Mouse (Mus musculus) midbrain, embryonic 11.5 days (tissue): ENCODE results near the gene Cxcr5. TPM values are rescaled to one million over a fixed set of nuclear protein-coding genes. Genes with fewer than 3 reads are reported as not detected.

Source experiments
- ATAC-seq: fragments of 200-750 bp; cut with Nextera tagmentation; 2 replicates; pipeline ENCODE4 v1.8.0; 2017; ENCODE audit warnings: moderate TSS enrichment, moderate library complexity; ENCODE audit not compliant: low FRiP score
- DNase-seq: peaks from one replicate; pipeline ENCODE4 v3.0.0; 2015; ENCODE audit warnings: low spot score; ENCODE audit errors: missing footprints
- H3K27ac ChIP-seq: fragments of 300-500 bp; sonication (generic); 2 replicates; pipeline ENCODE4 v1.5.1; 2014; ENCODE audit warnings: low read depth, low read length
- H3K27me3 ChIP-seq: fragments of 300-500 bp; sonication (generic); 2 replicates; pipeline ENCODE4 v1.6.1; 2014; ENCODE audit warnings: mild to moderate bottlenecking, low read length, moderate library complexity, mixed read lengths; ENCODE audit not compliant: control insufficient read depth, insufficient read depth
- H3K36me3 ChIP-seq: fragments of 300-500 bp; sonication (generic); 2 replicates; pipeline ENCODE4 v1.6.1; 2014; ENCODE audit warnings: mild to moderate bottlenecking, low read length, moderate library complexity, mixed read lengths; ENCODE audit not compliant: control insufficient read depth, insufficient read depth
- H3K4me1 ChIP-seq: fragments of 300-500 bp; sonication (generic); 2 replicates; pipeline ENCODE4 v1.6.1; 2014; ENCODE audit warnings: low read length; ENCODE audit not compliant: control insufficient read depth, insufficient read depth
- H3K4me2 ChIP-seq: fragments of 300-500 bp; sonication (generic); 2 replicates; pipeline ENCODE4 v1.6.1; 2014; ENCODE audit warnings: mild to moderate bottlenecking, moderate library complexity
- H3K4me3 ChIP-seq: fragments of 300-500 bp; sonication (generic); 2 replicates; pipeline ENCODE4 v1.5.1; 2014; ENCODE audit warnings: low read depth, low read length
- H3K9ac ChIP-seq: fragments of 300-500 bp; sonication (generic); 2 replicates; pipeline ENCODE4 v1.6.1; 2014; ENCODE audit warnings: low read length
- H3K9me3 ChIP-seq: fragments of 300-500 bp; sonication (generic); 2 replicates; pipeline ENCODE4 v1.6.1; 2016; ENCODE audit warnings: low read length; ENCODE audit not compliant: control insufficient read depth
- WGBS: fragments of 180-500 bp; shearing (Covaris S2); extraction: QIAGEN DNeasy Blood & Tissue Kit; methylation state at CpG from one replicate; pipeline ENCODE4 v1.1.7; 2014; 5-methylcytosine and 5-hydroxymethylcytosine counted together
- polyA plus RNA-seq: library from polyadenylated mRNA; unstranded; fragments of >200 nt; fragmentation: Nextera tagmentation; extraction: Ambion mirVana; gene quantifications from 2 replicates; pipeline ENCODE4 v1.2.1, GENCODE M21; 2014

Cxcr5 gene
- polyA plus RNA-seq, 1 experiment from 2014 or later = 0.10 TPM

- Histone ChIP-seq H3K27me3 (no peaks in the 10 kb centered on the region; the same call in 1 of the 2 replicates), H3K27ac (no peak overlapping the region), H3K36me3 (peaks cover 18% of the 10 kb centered on the region), H3K9me3 (no peaks in the 10 kb centered on the region), H3K4me2 (peak overlapping the region; percentile 47), H3K4me1 (peaks cover 6% of the 10 kb centered on the region), H3K4me3 (no peak overlapping the region), H3K9ac (no peak overlapping the region)
- DNase-seq (no peak), ATAC-seq (peak; percentile 25; the same call in 1 of the 2 replicates)
- 35% methylated on average over 9 of the region's 9 CpGs for WGBS
Measured at GRCm38 (mm10) chr9:44510355-44510871, 51.3 kb downstream of the Cxcr5 start.

DNA sequence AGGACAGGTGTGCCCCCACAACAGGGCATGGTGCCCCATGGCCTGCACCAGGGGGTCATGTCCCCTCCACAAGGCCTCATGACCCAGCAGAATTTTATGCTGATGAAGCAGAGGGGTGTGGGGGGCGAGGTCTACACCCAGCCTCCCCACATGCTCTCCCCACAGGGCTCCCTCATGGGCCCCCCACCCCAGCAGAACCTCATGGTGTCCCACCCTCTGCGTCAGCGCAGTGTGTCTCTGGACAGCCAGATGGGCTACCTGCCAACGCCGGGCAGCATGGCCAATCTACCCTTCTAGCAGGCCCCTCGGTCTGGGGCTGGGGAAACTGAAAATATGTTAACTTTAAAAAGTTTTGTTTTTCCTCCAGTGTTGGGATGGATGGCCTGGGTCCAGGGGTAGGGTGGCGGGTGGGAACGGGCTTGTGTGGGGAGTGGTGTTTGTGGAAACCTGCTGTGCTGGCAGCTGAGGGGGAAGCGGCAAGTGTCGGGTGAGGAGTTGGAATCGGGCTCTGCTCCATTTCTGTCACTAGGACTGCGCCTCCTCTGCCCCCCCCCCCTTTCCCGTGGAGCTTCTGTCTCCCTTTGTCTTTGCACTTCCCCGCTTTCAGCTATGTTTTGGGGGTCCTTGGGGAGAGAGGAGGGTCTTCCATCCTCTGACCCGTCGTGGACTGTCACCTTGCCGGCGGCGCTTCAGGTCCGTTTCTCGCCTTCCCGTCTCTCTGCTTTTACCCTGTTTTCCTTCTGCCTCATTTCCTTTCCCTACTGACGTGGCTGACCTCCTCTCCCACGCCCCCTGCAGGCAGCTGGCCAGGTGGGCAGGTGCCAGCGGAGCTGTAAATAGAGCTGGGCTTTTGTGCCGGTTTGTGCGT, 52.0 kb downstream of the Cxcr5 start:
- DNase-seq (peak; percentile 96), ATAC-seq (peak; percentile 57)
- H3K9ac ChIP-seq = peak overlapping the region; percentile 36
- H3K27me3 ChIP-seq = no peaks in the 10 kb centered on the region; the same call in 1 of the 2 replicates
- peak overlapping the region; percentile 27 for H3K4me3 ChIP-seq
- H3K9me3 ChIP-seq = no peaks in the 10 kb centered on the region
- H3K4me1 ChIP-seq = peaks cover 6% of the 10 kb centered on the region
- peaks cover 18% of the 10 kb centered on the region for H3K36me3 ChIP-seq
- no peak overlapping the region for H3K27ac ChIP-seq
- WGBS = 13% methylated on average over 27 of the region's 27 CpGs
- H3K4me2 ChIP-seq = peak overlapping the region; percentile 47

- no peak overlapping the region for H3K4me3 ChIP-seq
- no peak for ATAC-seq
- no peaks in the 10 kb centered on the region for H3K9me3 ChIP-seq
Measured at GRCm38 (mm10) chr9:44508721-44509486, 52.8 kb downstream of the Cxcr5 start.

DNA sequence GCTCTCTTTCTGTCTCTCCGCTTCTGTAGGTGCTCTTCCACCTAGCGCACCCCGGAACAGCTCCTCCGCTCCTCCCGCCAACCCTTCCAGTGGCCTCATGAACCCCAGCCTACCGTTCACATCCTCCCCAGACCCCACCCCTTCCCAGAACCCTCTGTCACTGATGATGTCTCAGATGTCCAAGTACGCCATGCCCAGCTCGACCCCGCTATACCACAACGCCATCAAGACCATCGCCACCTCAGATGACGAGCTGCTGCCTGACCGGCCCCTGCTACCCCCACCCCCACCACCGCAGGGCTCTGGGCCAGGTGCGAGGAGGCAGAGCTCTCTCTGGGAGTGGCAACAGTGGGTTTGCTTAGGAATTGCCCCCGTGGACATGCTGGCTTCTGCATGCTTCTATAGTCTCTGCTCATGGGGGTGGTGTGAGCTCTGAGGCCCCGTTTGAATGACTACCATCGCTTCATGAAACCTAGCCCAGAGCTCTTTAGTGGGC, 53.5 kb downstream of the Cxcr5 start:
- Histone ChIP-seq H3K27ac (no peak overlapping the region), H3K4me1 (peaks cover 6% of the 10 kb centered on the region), H3K27me3 (no peaks in the 10 kb centered on the region; the same call in 1 of the 2 replicates), H3K9me3 (no peaks in the 10 kb centered on the region), H3K4me3 (no peak overlapping the region), H3K4me2 (no peak overlapping the region), H3K36me3 (peaks cover 18% of the 10 kb centered on the region), H3K9ac (no peak overlapping the region)
- WGBS = 90% methylated on average over 18 of the region's 18 CpGs
- no peak for DNase-seq
- ATAC-seq = no peak

More at GRCm38 (mm10) chr9:44508721-44509486, 52.8 kb downstream of the Cxcr5 start:
- no peak for DNase-seq
- Histone ChIP-seq H3K4me2 (no peak overlapping the region), H3K9ac (peak overlapping the region; percentile 36; the same call in 1 of the 2 replicates), H3K4me1 (peaks cover 6% of the 10 kb centered on the region), H3K27me3 (no peaks in the 10 kb centered on the region; the same call in 1 of the 2 replicates), H3K36me3 (peaks cover 18% of the 10 kb centered on the region), H3K27ac (no peak overlapping the region)
- 83% methylated on average over 19 of the region's 19 CpGs for WGBS

GRCm38 (mm10) chr9:44507345-44507744, 54.3 kb downstream of the Cxcr5 start:
- H3K4me2 ChIP-seq = no peak overlapping the region
- no peaks in the 10 kb centered on the region; the same call in 1 of the 2 replicates for H3K27me3 ChIP-seq
- H3K9ac ChIP-seq = no peak overlapping the region
- no peaks in the 10 kb centered on the region for H3K9me3 ChIP-seq
- H3K4me1 ChIP-seq = peaks cover 6% of the 10 kb centered on the region
- WGBS = 87% methylated on average over 6 of the region's 6 CpGs
- no peak for DNase-seq
- H3K4me3 ChIP-seq = no peak overlapping the region
- peaks cover 18% of the 10 kb centered on the region for H3K36me3 ChIP-seq
- no peak for ATAC-seq
- H3K27ac ChIP-seq = no peak overlapping the region

DNA sequence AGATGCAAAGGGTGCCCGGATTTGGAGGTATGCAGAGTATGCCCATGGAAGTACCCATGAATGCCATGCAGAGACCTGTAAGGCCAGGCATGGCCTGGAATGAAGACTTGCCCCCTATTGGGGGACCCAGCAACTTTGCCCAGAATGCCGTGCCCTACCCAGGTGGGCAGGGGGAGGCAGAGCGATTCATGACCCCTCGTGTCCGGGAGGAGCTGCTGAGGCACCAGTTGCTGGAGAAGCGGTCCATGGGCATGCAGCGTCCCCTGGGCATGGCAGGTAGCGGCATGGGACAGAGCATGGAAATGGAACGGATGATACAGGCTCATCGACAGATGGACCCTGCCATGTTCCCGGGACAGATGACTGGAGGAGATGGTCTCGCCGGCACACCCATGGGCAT, 55.1 kb downstream of the Cxcr5 start:
- Histone ChIP-seq H3K4me1 (peaks cover 6% of the 10 kb centered on the region), H3K27me3 (no peaks in the 10 kb centered on the region; the same call in 1 of the 2 replicates), H3K4me2 (no peak overlapping the region), H3K9ac (no peak overlapping the region), H3K9me3 (no peaks in the 10 kb centered on the region), H3K4me3 (no peak overlapping the region), H3K27ac (no peak overlapping the region), H3K36me3 (peaks cover 18% of the 10 kb centered on the region)
- 91% methylated on average over 13 of the region's 13 CpGs for WGBS
- DNase-seq (no peak), ATAC-seq (no peak)

DNA sequence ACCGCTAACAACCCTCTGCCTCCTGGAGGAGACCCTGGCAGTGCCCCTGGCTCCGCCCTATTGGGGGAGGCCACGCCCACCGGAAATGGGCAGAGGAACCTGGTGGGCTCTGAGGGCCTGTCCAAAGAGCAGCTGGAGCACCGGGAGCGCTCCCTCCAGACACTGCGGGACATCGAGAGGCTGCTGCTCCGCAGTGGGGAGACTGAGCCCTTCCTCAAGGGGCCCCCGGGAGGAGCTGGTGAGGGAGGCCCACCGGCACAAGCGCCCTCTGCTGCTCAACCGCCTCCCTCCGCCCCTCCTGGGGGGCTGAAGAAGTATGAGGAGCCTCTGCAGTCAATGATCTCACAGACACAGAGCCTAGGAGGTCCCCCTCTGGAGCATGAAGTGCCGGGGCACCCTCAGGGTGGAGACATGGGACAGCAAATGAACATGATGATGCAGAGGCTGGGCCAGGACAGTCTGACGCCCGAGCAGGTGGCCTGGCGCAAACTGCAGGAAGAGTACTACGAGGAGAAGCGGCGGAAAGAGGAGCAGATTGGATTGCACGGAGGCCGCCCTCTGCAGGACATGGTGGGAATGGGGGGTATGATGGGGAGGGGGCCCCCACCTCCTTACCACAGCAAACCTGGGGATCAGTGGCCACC, 55.7 kb downstream of the Cxcr5 start:
- Histone ChIP-seq H3K27ac (no peak overlapping the region), H3K4me3 (no peak overlapping the region), H3K9ac (0 out of 2 replicates have a peak overlapping the region, but pooled peaks have one; percentile 12), H3K4me1 (peaks cover 6% of the 10 kb centered on the region), H3K9me3 (no peaks in the 10 kb centered on the region), H3K27me3 (no peaks in the 10 kb centered on the region), H3K36me3 (peaks cover 18% of the 10 kb centered on the region), H3K4me2 (no peak overlapping the region)
- no peak for ATAC-seq
- 48% methylated on average over 23 of the region's 23 CpGs for WGBS
- DNase-seq = no peak

DNA sequence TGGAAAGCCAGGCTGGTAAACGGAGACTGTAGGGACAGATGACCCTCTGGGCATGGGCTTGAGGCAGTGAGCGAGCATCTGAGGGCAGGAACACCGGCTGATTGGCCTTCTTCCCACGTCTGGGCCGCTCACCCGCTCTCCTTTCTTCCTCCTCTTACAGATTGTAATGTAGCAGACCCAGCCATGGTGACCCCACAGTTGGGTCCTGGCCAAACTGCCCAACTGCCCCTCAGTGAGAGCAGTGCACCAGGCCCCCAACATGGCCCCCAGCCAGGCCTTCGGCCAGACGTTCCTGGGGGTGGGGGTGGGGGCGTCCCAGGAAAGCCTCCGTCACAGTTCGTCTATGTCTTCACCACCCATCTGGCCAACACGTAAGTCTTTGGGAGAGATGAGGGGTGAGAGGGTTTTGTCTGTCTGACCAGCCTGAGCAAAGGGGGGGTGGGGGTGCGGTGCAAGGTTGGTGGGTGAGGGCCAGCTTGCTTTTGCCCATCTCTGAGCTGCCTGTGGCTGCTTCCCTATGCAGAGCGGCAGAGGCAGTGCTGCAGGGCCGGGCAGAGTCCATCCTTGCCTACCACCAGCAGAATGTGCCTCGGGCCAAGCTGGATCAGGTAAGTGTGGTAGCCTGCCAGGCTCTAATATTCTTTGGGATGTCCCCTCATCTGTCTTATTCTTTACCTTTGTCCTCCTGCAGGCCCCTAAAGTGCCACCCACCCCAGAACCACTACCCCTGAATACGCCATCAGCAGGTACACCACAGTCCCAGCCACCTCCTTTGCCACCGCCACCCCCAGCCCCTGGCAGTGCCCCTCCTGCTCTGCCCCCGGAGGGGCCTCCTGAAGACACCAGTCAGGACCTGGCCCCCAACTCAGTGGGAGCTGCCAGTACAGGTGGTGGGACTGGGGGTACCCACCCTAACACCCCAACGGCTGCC, 56.5 kb downstream of the Cxcr5 start:
- H3K27ac ChIP-seq = no peak overlapping the region
- no peaks in the 10 kb centered on the region for H3K9me3 ChIP-seq
- H3K4me2 ChIP-seq = no peak overlapping the region
- H3K9ac ChIP-seq = no peak overlapping the region
- no peak for DNase-seq
- WGBS = 84% methylated on average over 20 of the region's 20 CpGs
- H3K4me1 ChIP-seq = peaks cover 6% of the 10 kb centered on the region
- H3K4me3 ChIP-seq = no peak overlapping the region
- H3K27me3 ChIP-seq = no peaks in the 10 kb centered on the region
- ATAC-seq = no peak
- H3K36me3 ChIP-seq = peaks cover 18% of the 10 kb centered on the region
